Mouse (Mus musculus) lung, embryonic 14.5 days (tissue): ENCODE measurements around the gene Scamp4. TPM values are rescaled to one million over a fixed set of nuclear protein-coding genes. Genes with fewer than 3 reads are reported as not detected.

ENCODE experiments used
- ATAC-seq: fragments of 200-750 bp; cut with Nextera tagmentation; 2 replicates; pipeline ENCODE4 v1.8.0; 2017; ENCODE audit warnings: mild to moderate bottlenecking, moderate TSS enrichment, moderate library complexity; ENCODE audit not compliant: insufficient read depth
- DNase-seq: peaks from one replicate; pipeline ENCODE4 v3.0.0-alpha.2; 2015
- H3K27ac ChIP-seq: fragments of 300-500 bp; sonication (generic); 2 replicates; pipeline ENCODE4 v1.5.1; 2014; ENCODE audit warnings: low read depth, mild to moderate bottlenecking, moderate library complexity
- H3K27me3 ChIP-seq: fragments of 300-500 bp; sonication (generic); 2 replicates; pipeline ENCODE4 v1.6.1; 2014; ENCODE audit warnings: low read length, control low read depth; ENCODE audit not compliant: insufficient read depth
- H3K36me3 ChIP-seq: fragments of 300-500 bp; sonication (generic); 2 replicates; pipeline ENCODE4 v1.6.1; 2014; ENCODE audit warnings: control low read depth; ENCODE audit not compliant: insufficient read depth
- H3K4me1 ChIP-seq: fragments of 300-500 bp; sonication (generic); 2 replicates; pipeline ENCODE4 v1.6.1; 2014; ENCODE audit warnings: antibody characterized with exemption, control low read depth; ENCODE audit not compliant: insufficient read depth
- H3K4me2 ChIP-seq: fragments of 300-500 bp; sonication (generic); 2 replicates; pipeline ENCODE4 v1.6.1; 2014; ENCODE audit warnings: mild to moderate bottlenecking
- H3K4me3 ChIP-seq: fragments of 300-500 bp; sonication (generic); 2 replicates; pipeline ENCODE4 v1.5.1; 2014; ENCODE audit warnings: low read depth, low read length
- H3K9ac ChIP-seq: fragments of 300-500 bp; sonication (generic); 2 replicates; pipeline ENCODE4 v1.6.1; 2014
- H3K9me3 ChIP-seq: fragments of 300-500 bp; sonication (generic); 2 replicates; pipeline ENCODE4 v1.6.1; 2016; ENCODE audit warnings: low read depth, low read length, control low read depth
- CTCF ChIP-seq: IDR thresholded peaks from 2 replicates; pipeline ENCODE4 v1.5.1; 2016; ENCODE audit warnings: antibody characterized with exemption, low read depth
- WGBS: fragments of 180-500 bp; shearing (Covaris S2); extraction: QIAGEN DNeasy Blood & Tissue Kit; methylation state at CpG from one replicate; pipeline ENCODE4 v1.1.7; 2014; 5-methylcytosine and 5-hydroxymethylcytosine counted together
- polyA plus RNA-seq: library from polyadenylated mRNA; unstranded; fragments of >200 nt; fragmentation: Nextera tagmentation; extraction: Ambion mirVana; gene quantifications from 2 replicates; pipeline ENCODE4 v1.2.1, GENCODE M21; 2014

Scamp4 gene
- polyA plus RNA-seq, 1 experiment from 2014 or later = 92.8 TPM

DNA sequence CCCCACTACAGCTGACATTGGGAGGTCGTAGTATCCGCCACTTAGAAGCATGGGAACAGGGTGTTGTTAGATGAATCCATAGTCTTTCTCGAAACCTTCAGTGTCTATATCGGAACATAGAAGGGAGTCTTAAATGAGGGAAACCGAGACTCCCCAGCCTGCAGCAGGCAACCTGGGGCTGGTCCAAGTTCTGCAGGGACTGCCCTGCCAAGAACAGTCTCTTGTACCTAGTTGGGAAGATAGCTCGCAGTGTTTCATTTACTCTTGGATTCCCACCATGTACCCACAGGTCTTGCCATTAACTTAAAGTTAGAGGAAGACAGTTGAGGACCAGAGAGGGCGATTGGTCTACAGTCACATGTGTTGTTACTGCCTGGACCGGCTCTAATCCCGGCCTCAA lies 17.7 kb downstream of the Scamp4 start:
- no peaks in the 10 kb centered on the region for H3K9me3 ChIP-seq
- DNase-seq (no peak), ATAC-seq (no peak)
- no peaks in the 10 kb centered on the region for H3K27me3 ChIP-seq
- WGBS = 77% methylated on average over 9 of the region's 9 CpGs
- peaks cover 5% of the 10 kb centered on the region; the same call in 1 of the 2 replicates for H3K4me1 ChIP-seq
- H3K4me2 ChIP-seq = no peak overlapping the region
- H3K27ac ChIP-seq = no peak overlapping the region
- no peak overlapping the region for H3K9ac ChIP-seq
- no peak for TF ChIP-seq CTCF
- no peak overlapping the region for H3K4me3 ChIP-seq
- H3K36me3 ChIP-seq = peaks cover 5% of the 10 kb centered on the region; the same call in 1 of the 2 replicates

DNA sequence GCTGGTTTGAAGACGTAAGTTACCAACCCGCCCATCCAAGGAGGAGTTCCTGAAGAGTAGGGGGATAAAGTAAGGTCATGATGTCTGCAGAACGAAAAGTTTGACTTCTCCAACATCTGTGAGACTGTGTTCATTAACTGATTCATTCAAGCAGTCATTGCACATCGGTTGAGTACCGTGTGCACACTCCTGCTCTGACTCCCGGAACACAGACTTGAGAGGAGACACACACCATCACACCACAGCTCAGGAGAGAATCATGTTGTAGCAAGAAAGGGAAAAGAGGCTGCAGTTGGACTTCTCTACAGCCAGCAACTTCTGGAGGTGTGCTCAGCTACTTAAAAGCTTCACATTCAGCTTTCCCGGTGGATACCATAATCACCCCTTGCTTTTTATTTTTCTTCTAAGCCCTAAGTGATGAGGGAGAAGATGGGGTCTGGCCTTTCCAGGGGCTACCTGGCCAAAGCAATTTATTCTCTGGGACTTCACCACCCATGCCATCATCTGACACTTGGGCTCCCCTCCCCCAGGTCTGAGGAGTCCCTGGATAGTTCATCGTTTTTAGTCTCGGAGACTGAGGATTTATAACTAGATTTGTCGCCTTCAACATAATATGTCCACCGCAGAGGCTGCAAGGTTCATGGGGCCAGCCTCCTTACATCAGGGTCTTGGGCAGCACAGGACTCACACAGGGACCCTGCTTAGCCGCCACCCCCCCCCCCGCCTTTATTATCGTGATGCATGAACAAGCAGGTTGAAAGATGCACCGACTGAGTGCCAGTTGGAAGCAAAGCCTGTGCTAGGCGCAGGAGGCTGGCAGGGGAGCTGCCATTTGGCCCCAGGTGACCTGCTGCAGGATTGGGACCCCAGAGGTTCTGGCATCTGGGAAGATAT lies 18.4 kb downstream of the Scamp4 start:
- peak overlapping the region; percentile 53 for H3K9ac ChIP-seq
- H3K4me3 ChIP-seq = peak overlapping the region; percentile 93
- H3K27me3 ChIP-seq = no peaks in the 10 kb centered on the region
- DNase-seq = no peak
- TF ChIP-seq CTCF = no peak
- peaks cover 5% of the 10 kb centered on the region; the same call in 1 of the 2 replicates for H3K4me1 ChIP-seq
- WGBS = 46% methylated on average over 16 of the region's 16 CpGs
- H3K36me3 ChIP-seq = peaks cover 2% of the 10 kb centered on the region; the same call in 1 of the 2 replicates
- no peak for ATAC-seq
- H3K27ac ChIP-seq = peak overlapping the region; percentile 93
- peak overlapping the region; percentile 87 for H3K4me2 ChIP-seq
- no peaks in the 10 kb centered on the region for H3K9me3 ChIP-seq

DNA sequence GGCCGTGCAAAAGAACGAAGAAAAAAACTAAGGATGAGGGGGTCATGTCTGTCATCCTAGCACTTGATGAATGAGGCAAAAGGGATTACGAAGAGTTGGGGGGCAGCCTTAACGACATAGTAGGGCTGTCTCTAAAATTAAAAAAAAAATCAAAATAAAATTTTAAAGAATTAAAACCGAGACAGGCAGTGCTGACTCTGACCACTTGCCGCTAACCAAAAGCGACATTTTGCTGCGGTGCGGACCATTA lies 18.9 kb downstream of the Scamp4 start:
- H3K27me3 ChIP-seq = no peaks in the 10 kb centered on the region
- H3K4me1 ChIP-seq = peaks cover 5% of the 10 kb centered on the region; the same call in 1 of the 2 replicates
- peak overlapping the region; percentile 87 for H3K4me2 ChIP-seq
- H3K9me3 ChIP-seq = no peaks in the 10 kb centered on the region
- H3K9ac ChIP-seq = peak overlapping the region; percentile 53
- H3K4me3 ChIP-seq = peak overlapping the region; percentile 93
- peak overlapping the region; percentile 93 for H3K27ac ChIP-seq
- 0% methylated on average over 9 of the region's 9 CpGs for WGBS
- peaks cover 5% of the 10 kb centered on the region; the same call in 1 of the 2 replicates for H3K36me3 ChIP-seq
- DNase-seq (no peak), ATAC-seq (no peak; the same call in 1 of the 2 replicates)
- TF ChIP-seq CTCF = no peak

DNA sequence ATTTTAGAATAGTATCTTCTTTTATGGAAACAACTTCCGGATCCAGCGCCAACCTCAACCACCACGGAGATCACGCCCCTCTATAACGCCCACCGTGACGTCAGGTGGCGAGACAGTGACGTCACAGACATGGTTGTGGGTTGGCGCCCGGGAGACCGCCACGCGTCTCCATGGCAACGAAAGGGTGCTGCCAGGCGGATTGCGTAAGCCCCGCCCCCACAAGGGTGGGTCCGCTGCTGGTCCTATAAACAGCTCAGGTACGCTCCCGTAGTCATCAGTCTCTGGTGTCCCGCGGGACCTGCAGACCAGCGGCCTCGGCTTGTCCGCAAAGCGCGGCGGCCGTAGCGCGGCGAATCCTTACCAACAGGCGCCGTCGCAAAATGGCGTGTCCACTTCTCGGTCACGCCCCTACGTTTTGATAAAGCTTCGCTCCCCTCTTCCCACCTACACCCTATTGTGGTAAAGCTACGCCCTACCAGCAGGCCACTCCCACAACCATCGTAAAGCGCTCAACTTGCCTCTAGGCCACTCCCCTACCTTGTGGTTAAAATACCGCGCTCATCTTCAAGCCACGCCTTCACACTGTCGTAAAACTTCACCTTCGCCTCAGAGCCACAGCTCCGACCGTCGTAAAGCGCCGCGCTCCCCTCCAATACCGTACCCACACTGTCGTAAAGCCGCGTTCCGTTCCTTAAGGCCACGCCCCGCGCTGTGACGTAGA lies 19.4 kb downstream of the Scamp4 start:
- H3K36me3 ChIP-seq = peaks cover 5% of the 10 kb centered on the region; the same call in 1 of the 2 replicates
- no peaks in the 10 kb centered on the region for H3K9me3 ChIP-seq
- H3K4me3 ChIP-seq = peak overlapping the region; percentile 93
- peak overlapping the region; percentile 93 for H3K27ac ChIP-seq
- peak; percentile 100 for DNase-seq
- WGBS = under 1% methylated on average over 64 of the region's 64 CpGs
- H3K4me1 ChIP-seq = peaks cover 5% of the 10 kb centered on the region; the same call in 1 of the 2 replicates
- TF ChIP-seq CTCF = no peak
- peak; percentile 94 for ATAC-seq
- peak overlapping the region; percentile 87 for H3K4me2 ChIP-seq
- H3K27me3 ChIP-seq = no peaks in the 10 kb centered on the region
- peak overlapping the region; percentile 87 for H3K9ac ChIP-seq

DNA sequence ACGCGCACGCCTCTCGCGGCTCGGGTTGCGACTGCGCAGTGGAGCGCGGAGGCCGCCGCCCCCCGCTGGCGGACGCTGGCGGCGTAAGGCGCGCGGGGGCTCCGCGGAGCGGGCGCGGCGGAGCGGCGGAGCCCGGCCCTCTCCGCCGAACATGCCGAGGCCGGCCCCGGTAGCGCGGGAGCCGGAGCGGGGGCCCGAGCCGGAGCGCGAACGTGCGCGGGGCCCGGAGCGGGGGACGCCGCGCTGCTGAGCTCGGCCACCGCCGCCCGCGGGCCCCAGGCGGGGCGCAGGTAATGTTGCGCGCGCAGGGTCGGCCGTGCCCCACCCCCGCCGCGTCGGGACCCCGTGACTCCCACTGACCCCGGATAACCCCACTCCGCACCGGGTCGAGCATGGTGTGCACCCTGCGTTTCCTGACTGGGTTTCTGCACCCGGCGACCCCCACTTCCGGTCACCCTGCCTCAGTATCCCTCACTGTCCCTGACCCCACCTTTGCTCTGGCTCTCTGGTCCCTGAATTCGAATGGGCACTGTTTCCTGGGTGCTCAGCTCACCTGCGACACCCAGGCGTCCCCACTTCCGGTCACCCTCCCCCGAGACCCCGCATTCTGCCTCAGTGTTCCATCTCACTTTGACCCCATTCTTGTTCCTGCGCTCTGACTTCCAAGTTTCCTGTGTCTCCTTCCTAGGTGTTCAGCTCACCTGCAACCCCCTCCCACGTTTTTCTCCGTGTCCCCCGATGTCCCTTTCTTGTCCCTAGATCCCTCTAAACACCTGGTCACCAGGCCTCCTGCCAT lies 20.2 kb downstream of the Scamp4 start, which contains the start of gene Csnk1g2:
TSS of gene Csnk1g2 (plus strand) at position 178 of the 796 bp plus-strand sequence.
- H3K4me3 ChIP-seq = peak within 1 kb of the TSS; percentile 93
- ATAC-seq (peak; percentile 5), DNase-seq (peak; percentile 19)
- TF ChIP-seq CTCF = no peak
- under 1% methylated on average over 85 of the region's 85 CpGs for WGBS
- peaks cover 8% of the 10 kb centered on the region; the same call in 1 of the 2 replicates for H3K36me3 ChIP-seq
- peak within 1 kb of the TSS; percentile 87 for H3K9ac ChIP-seq
- H3K4me2 ChIP-seq = peak within 1 kb of the TSS; percentile 98
- no peaks in the 10 kb centered on the region for H3K27me3 ChIP-seq
- H3K4me1 ChIP-seq = peaks cover 9% of the 10 kb centered on the region
- H3K9me3 ChIP-seq = no peaks in the 10 kb centered on the region
- peak within 1 kb of the TSS; percentile 93 for H3K27ac ChIP-seq

DNA sequence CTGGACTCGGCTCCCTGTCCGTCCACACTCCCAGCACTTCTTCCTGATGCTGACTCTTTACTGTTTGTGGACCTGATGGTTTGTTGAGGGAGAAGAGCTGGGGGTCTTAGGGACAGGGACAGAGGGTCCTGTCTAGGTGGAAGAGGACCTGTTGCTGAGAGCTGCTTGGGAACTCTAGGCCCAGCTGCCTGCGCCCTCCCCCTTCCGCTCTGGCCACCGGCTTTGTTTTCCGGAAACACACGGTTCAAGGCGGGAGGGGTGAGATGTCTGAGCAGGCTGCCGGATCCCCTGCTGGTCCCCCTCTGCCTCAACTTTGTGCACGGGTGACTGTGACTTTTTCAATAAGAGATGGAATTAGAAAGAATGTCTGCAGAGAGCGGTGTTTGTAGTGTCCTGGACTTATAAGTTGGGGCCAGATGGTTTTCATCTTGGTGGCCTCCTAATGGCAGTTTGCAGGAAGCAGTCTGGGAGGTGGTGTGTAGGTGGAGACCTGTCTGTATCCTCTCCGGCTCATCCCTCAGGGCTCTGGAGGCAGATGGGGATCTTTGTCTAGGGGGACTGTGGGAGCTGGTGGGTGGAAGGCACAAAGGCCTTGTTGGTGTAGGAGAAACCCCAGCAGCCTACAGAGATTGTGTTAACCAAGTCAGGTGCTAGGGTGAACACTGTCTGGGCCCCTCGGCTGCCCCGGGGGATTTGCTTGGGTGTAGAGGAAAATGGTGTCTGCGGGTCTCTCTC lies 21.0 kb downstream of the Scamp4 start:
- peak; percentile 69 for DNase-seq
- Histone ChIP-seq H3K4me2 (peak overlapping the region; percentile 98), H3K4me3 (peak overlapping the region; percentile 93), H3K36me3 (peaks cover 9% of the 10 kb centered on the region; the same call in 1 of the 2 replicates), H3K27ac (peak overlapping the region; percentile 88), H3K9me3 (no peaks in the 10 kb centered on the region), H3K4me1 (peaks cover 9% of the 10 kb centered on the region), H3K27me3 (no peaks in the 10 kb centered on the region), H3K9ac (peak overlapping the region; percentile 87)
- 9% methylated on average over 15 of the region's 15 CpGs for WGBS
- no peak for TF ChIP-seq CTCF
- no peak for ATAC-seq
